Mouse (Mus musculus) intestine, postnatal 0 days (tissue): Measurements from ENCODE around the gene Rps18. TPM values are rescaled to one million over a fixed set of nuclear protein-coding genes. Genes with fewer than 3 reads are reported as not detected.

ENCODE experiments used
- ATAC-seq: fragments of 200-750 bp; cut with Nextera tagmentation; 2 replicates; pipeline ENCODE4 v1.8.0; 2017; ENCODE audit warnings: mild to moderate bottlenecking, moderate TSS enrichment, moderate library complexity
- H3K27ac ChIP-seq: fragments of 300-500 bp; sonication (generic); 2 replicates; pipeline ENCODE4 v1.5.1; 2014; ENCODE audit warnings: mild to moderate bottlenecking, low read depth, low read length, moderate library complexity
- H3K27me3 ChIP-seq: fragments of 300-500 bp; sonication (generic); replicated peaks from 2 replicates; pipeline ENCODE4 v1.6.1; 2014; ENCODE audit warnings: low read length, mixed read lengths; ENCODE audit not compliant: control insufficient read depth, insufficient read depth
- H3K36me3 ChIP-seq: fragments of 300-500 bp; sonication (generic); 2 replicates; pipeline ENCODE4 v1.6.1; 2014; ENCODE audit warnings: mild to moderate bottlenecking, moderate library complexity; ENCODE audit not compliant: control insufficient read depth, insufficient read depth
- H3K4me1 ChIP-seq: fragments of 300-500 bp; sonication (generic); replicated peaks from 2 replicates; pipeline ENCODE4 v1.6.1; 2014; ENCODE audit warnings: antibody characterized with exemption, low read length, mixed read lengths; ENCODE audit not compliant: control insufficient read depth, insufficient read depth
- H3K4me2 ChIP-seq: fragments of 300-500 bp; sonication (generic); replicated peaks from 2 replicates; pipeline ENCODE4 v1.6.1; 2014; ENCODE audit warnings: low read depth, mild to moderate bottlenecking, moderate library complexity
- H3K4me3 ChIP-seq: fragments of 300-500 bp; sonication (generic); 2 replicates; pipeline ENCODE4 v1.5.1; 2014; ENCODE audit warnings: low read depth, low read length
- H3K9ac ChIP-seq: fragments of 300-500 bp; sonication (generic); 2 replicates; pipeline ENCODE4 v1.6.1; 2014; ENCODE audit warnings: mild to moderate bottlenecking, low read depth, low read length
- H3K9me3 ChIP-seq: fragments of 300-500 bp; sonication (generic); 2 replicates; pipeline ENCODE4 v1.6.1; 2016; ENCODE audit warnings: mixed run types; ENCODE audit not compliant: control insufficient read depth
- CTCF ChIP-seq: sonication (generic); IDR thresholded peaks from 2 replicates; pipeline ENCODE4 v1.5.1; 2016; ENCODE audit warnings: low read depth, mild to moderate bottlenecking, control low read depth, antibody characterized with exemption, moderate library complexity
- WGBS: fragments of 180-500 bp; shearing (Covaris S2); extraction: QIAGEN DNeasy Blood & Tissue Kit; methylation state at CpG from one replicate; pipeline ENCODE4 v1.1.7; 2014; 5-methylcytosine and 5-hydroxymethylcytosine counted together
- polyA plus RNA-seq: library from polyadenylated mRNA; unstranded; fragments of >200 nt; fragmentation: Nextera tagmentation; extraction: Ambion mirVana; gene quantifications from 2 replicates; pipeline ENCODE4 v1.2.1, GENCODE M21; 2015

Rps18 gene
- polyA plus RNA-seq, 1 experiment from 2014 or later = 1,067 TPM

- Histone ChIP-seq H3K9me3 (no peaks in the 10 kb centered on the region), H3K27ac (no peak overlapping the region), H3K4me2 (no peak overlapping the region), H3K36me3 (peaks cover 33% of the 10 kb centered on the region; the same call in 1 of the 2 replicates), H3K27me3 (no peaks in the 10 kb centered on the region), H3K4me1 (no peaks in the 10 kb centered on the region), H3K9ac (no peak overlapping the region), H3K4me3 (no peak overlapping the region)
- no peak for ATAC-seq
- TF ChIP-seq CTCF = no peak
- WGBS = 90% methylated on average over 11 of the region's 11 CpGs
These were observed 23.9 kb downstream of the Rps18 start for GRCm38 (mm10) chr17:33931947-33932346.

- Histone ChIP-seq H3K4me1 (no peaks in the 10 kb centered on the region), H3K9ac (0 out of 2 replicates have a peak overlapping the region, but pooled peaks have one; percentile 81), H3K4me3 (peak overlapping the region; percentile 81), H3K9me3 (no peaks in the 10 kb centered on the region), H3K36me3 (peaks cover 38% of the 10 kb centered on the region; the same call in 1 of the 2 replicates), H3K27ac (no peak overlapping the region), H3K4me2 (peak overlapping the region; percentile 100), H3K27me3 (no peaks in the 10 kb centered on the region)
- WGBS = 52% methylated on average over 18 of the region's 18 CpGs
- TF ChIP-seq CTCF = no peak
- no peak for ATAC-seq
These were observed 24.5 kb downstream of the Rps18 start for GRCm38 (mm10) chr17:33931159-33931866.

DNA sequence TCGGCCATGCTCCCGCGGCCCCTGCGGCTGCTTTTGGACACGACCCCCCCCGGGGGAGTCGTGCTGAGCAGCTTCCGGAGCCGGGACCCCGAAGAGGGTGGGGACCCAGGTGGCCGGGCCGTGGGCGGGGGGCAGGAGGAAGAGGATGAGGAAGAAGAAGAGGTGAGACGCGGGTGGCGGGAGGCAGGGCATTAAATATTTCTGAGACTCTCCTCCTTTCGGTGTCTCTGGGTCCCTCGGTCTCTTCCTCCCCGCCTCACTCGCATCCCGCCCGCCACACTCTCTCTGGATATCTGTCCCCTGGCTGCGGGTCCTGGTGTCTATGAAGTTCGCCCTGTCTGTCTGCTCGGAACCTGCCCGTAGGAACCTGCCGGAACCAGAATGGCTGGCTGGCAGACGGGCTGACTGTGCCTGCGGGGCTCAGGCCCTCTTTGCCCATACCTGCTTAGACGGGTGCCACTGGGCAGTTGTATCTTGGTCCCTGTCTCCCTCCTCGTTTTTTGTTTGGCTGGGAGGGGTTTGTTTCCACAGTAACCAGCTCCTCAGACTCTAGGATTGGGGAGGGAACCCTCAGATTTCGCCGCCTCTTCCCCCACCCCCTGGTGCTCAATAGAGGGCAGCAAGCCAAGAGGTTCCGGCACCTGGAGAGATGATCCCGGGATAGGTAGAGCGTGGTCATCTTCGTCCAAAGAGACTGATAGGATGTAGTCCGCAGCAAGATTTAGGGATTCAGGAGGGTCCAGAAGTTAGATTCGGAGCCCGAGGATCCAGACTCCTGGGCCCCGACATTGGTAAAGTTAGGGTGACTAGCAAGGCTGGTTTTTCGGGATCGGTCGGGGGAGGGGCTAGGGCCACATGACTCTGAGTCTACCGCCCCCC lies 25.3 kb downstream of the Rps18 start:
- TF ChIP-seq CTCF = 0 out of 2 replicates have a peak, but pooled peaks have one; percentile 1
- peak overlapping the region; percentile 83 for H3K27ac ChIP-seq

DNA sequence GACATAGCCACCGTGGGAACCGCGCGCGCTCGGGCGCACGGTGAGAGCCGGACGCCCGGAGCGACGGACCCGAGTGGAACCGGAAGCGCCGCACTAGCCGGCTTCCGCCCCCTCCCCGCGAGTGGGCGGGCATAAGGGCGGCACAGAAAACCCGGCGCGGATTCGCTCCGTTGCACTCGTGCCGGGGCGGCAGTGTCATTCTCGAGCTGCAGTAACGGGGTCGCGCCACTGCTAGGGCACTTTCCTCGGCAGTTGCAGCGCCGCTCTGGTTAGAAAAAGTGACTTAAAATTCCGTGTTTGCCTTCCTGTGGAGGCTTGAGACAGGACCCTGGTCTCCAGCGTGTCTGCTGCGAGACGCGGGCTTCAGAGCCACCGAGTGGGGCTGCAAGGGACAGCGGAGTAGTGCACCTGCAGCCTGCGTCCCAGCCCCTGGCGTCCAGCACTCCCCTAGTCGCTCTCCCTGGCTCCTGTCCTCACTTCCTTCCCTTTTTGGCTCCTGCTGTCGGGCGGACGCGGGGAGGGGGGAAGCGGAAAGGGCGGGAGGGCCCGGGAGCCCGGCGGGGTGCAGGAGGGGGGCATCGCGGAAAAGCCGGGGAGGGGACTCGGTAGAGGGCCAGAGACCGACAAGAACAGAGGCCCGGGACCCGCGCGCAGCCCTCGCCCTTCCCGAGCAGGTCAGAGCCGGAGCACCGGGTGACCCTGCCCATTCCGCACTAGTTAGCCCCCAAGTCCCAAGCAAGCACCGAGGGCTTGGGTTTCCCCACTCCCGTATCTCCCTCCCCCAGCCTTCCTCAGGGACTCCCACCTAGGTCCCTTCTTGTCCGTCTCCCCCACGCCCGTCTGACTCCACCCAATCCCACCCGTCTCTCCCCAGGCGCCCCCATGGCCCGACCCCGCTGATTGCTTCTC lies 26.2 kb downstream of the Rps18 start, which contains the start of gene Rgl2:
TSS of gene Rgl2 (plus strand) at position 173 of the 909 bp plus-strand sequence.
- peaks cover 43% of the 10 kb centered on the region for H3K36me3 ChIP-seq
- under 1% methylated on average over 72 of the region's 80 CpGs for WGBS
- H3K4me2 ChIP-seq = peak within 1 kb of the TSS; percentile 100
- TF ChIP-seq CTCF = peak; percentile 64
- H3K27me3 ChIP-seq = no peaks in the 10 kb centered on the region
- peak; percentile 83 for ATAC-seq
- no peaks in the 10 kb centered on the region for H3K4me1 ChIP-seq
- peak within 1 kb of the TSS; percentile 81 for H3K4me3 ChIP-seq
- H3K9me3 ChIP-seq = no peaks in the 10 kb centered on the region
- H3K9ac ChIP-seq = peak within 1 kb of the TSS; percentile 81
- peak within 1 kb of the TSS; percentile 83 for H3K27ac ChIP-seq

More for the DNA sequence above, 25.3 kb downstream of the Rps18 start:
- WGBS = 1% methylated on average over 39 of the region's 45 CpGs
- peak overlapping the region; percentile 100 for H3K4me2 ChIP-seq
- peak overlapping the region; percentile 81 for H3K9ac ChIP-seq
- ATAC-seq = no peak
- no peaks in the 10 kb centered on the region for H3K9me3 ChIP-seq
- no peaks in the 10 kb centered on the region for H3K4me1 ChIP-seq
- H3K36me3 ChIP-seq = peaks cover 42% of the 10 kb centered on the region
- H3K4me3 ChIP-seq = peak overlapping the region; percentile 81
- no peaks in the 10 kb centered on the region for H3K27me3 ChIP-seq

GRCm38 (mm10) chr17:33928251-33928947 lies 27.4 kb downstream of the Rps18 start:
- peaks cover 39% of the 10 kb centered on the region for H3K36me3 ChIP-seq
- no peaks in the 10 kb centered on the region for H3K27me3 ChIP-seq
- H3K9ac ChIP-seq = peak overlapping the region; percentile 81
- ATAC-seq = no peak
- no peak overlapping the region for H3K27ac ChIP-seq
- no peaks in the 10 kb centered on the region for H3K4me1 ChIP-seq
- TF ChIP-seq CTCF = no peak
- 62% methylated on average over 21 of the region's 21 CpGs for WGBS
- H3K4me3 ChIP-seq = peak overlapping the region; percentile 81
- H3K9me3 ChIP-seq = no peaks in the 10 kb centered on the region
- H3K4me2 ChIP-seq = peak overlapping the region; percentile 100
